Mouse (Mus musculus) forebrain, postnatal 0 days (tissue): ENCODE measurements at regions not wholly inside any gene's neighbourhood (a gene's known extent, or its start where the extent isn't known, plus 50 kb on each side); places are given as distances from the start of the nearest gene placed in this dataset.

Experiments
- ATAC-seq: fragments of 200-750 bp; cut with Nextera tagmentation; 2 replicates; pipeline ENCODE4 v1.8.0; 2017; ENCODE audit warnings: mild to moderate bottlenecking, moderate library complexity
- DNase-seq: peaks from one replicate; pipeline ENCODE4 v3.0.0-alpha.2; 2015
- H3K27ac ChIP-seq: fragments of 300-500 bp; sonication (generic); 2 replicates; pipeline ENCODE4 v1.5.1; 2014; ENCODE audit warnings: low read depth, mild to moderate bottlenecking, antibody characterized with exemption, low read length, moderate library complexity, mixed read lengths
- H3K27me3 ChIP-seq: fragments of 300-500 bp; sonication (generic); 2 replicates; pipeline ENCODE4 v1.6.1; 2014; ENCODE audit warnings: mild to moderate bottlenecking, low read length, mixed read lengths; ENCODE audit not compliant: insufficient read depth
- H3K36me3 ChIP-seq: fragments of 300-500 bp; sonication (generic); 2 replicates; pipeline ENCODE4 v1.6.1; 2014; ENCODE audit warnings: mild to moderate bottlenecking, moderate library complexity; ENCODE audit not compliant: insufficient read depth
- H3K4me1 ChIP-seq: fragments of 300-500 bp; sonication (generic); 2 replicates; pipeline ENCODE4 v1.6.1; 2014; ENCODE audit warnings: antibody characterized with exemption; ENCODE audit not compliant: insufficient read depth
- H3K4me2 ChIP-seq: fragments of 300-500 bp; sonication (generic); 2 replicates; pipeline ENCODE4 v1.6.1; 2014; ENCODE audit warnings: low read depth, mild to moderate bottlenecking, moderate library complexity
- H3K4me3 ChIP-seq: fragments of 300-500 bp; sonication (generic); 2 replicates; pipeline ENCODE4 v1.5.1; 2014; ENCODE audit warnings: low read depth, low read length, mixed read lengths
- H3K9ac ChIP-seq: fragments of 300-500 bp; sonication (generic); 2 replicates; pipeline ENCODE4 v1.6.1; 2014; ENCODE audit warnings: mild to moderate bottlenecking
- H3K9me3 ChIP-seq: fragments of 300-500 bp; sonication (generic); 2 replicates; pipeline ENCODE4 v1.6.1; 2016; ENCODE audit warnings: low read length
- CTCF ChIP-seq: sonication (generic); IDR thresholded peaks from 2 replicates; pipeline ENCODE4 v1.5.1; 2016; ENCODE audit warnings: antibody characterized with exemption, control low read depth, low read depth
- WGBS: fragments of 180-500 bp; shearing (Covaris S2); extraction: QIAGEN DNeasy Blood & Tissue Kit; methylation state at CpG from one replicate; pipeline ENCODE4 v1.1.7; 2014; 5-methylcytosine and 5-hydroxymethylcytosine counted together

DNA sequence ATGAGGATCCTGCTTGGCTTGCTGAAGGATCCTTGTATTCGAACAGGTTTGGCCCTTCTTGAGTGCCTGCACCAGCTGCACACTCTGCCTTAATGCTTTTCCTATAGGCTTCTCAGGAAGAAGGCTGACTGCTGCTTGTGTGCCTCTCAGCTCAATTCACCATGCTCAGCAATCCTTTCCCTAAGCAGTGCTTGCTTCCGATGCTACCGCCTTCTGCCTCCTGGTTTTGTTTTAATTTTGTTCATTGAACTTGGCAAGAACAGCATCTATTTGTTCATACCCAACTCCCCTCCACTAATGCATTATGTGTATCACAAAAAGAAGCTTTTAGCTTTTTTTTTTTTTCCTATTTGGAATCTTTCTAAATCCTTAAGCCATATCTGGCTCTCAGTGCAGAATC lies 3053.5 kb upstream of the Lrrc6 start:
- Histone ChIP-seq H3K4me1 (no peaks in the 10 kb centered on the region), H3K4me3 (no peak overlapping the region), H3K27ac (no peak overlapping the region), H3K27me3 (no peaks in the 10 kb centered on the region), H3K9ac (no peak overlapping the region), H3K9me3 (no peaks in the 10 kb centered on the region), H3K4me2 (no peak overlapping the region), H3K36me3 (no peaks in the 10 kb centered on the region)
- ATAC-seq, result no peak
- 50% methylated on average over 3 of the region's 3 CpGs for WGBS
- no peak for DNase-seq
- no peak for TF ChIP-seq CTCF

DNA sequence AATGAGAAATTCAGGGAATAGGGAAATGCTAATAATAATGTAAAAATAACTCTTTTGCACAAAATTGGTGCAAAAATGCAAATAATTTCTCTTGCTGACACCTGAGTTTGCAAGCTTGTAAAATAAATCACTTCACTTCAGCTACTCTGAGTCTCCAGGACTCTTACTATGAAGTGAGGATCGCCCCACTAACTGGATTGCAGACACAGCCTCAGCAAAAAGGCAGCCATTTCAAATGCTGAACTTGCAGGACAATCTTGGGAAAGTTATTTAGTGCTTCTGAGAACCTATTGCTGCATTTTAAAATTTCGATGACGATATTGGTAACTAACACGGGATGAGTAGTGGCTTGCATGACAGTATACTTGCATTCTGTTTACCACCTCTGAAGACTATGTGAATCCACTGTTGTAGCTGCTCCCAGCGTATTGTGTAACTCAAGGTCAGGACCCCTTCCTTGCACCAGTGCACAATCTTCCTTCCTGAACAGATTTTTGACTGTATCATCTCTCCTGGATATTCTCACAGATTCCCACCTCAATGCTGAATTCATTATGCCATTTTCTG lies 3051.4 kb upstream of the Lrrc6 start:
- H3K4me1 ChIP-seq, result no peaks in the 10 kb centered on the region
- 86% methylated on average over 5 of the region's 5 CpGs for WGBS
- H3K36me3 ChIP-seq, result no peaks in the 10 kb centered on the region
- H3K9me3 ChIP-seq, result no peaks in the 10 kb centered on the region
- H3K9ac ChIP-seq, result no peak overlapping the region
- no peaks in the 10 kb centered on the region for H3K27me3 ChIP-seq
- TF ChIP-seq CTCF, result no peak
- H3K4me2 ChIP-seq, result no peak overlapping the region
- H3K27ac ChIP-seq, result no peak overlapping the region
- H3K4me3 ChIP-seq, result no peak overlapping the region
- DNase-seq (peak; percentile 9), ATAC-seq (no peak)

DNA sequence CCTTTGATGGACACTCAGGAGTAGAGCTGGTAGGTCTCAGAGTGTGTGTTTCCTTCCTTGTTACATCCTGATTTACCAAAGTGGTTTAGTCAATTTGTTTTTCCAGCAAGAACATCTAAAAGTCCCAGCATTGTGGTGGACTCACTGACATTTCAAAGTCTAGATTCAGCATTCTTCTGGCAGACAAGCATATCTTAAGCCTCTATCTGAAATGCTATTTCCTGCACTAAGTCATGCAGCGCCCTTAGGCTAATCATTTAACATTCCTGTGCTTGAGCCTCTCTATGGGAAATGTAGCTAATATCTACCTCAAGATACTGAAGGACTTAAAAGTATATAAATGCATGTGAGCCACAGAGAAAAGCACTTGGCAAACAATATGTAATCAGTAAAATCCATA lies 3050.3 kb upstream of the Lrrc6 start:
- Histone ChIP-seq H3K4me1 (no peaks in the 10 kb centered on the region), H3K27me3 (no peaks in the 10 kb centered on the region), H3K9me3 (no peaks in the 10 kb centered on the region), H3K36me3 (no peaks in the 10 kb centered on the region), H3K9ac (no peak overlapping the region), H3K27ac (no peak overlapping the region), H3K4me3 (no peak overlapping the region), H3K4me2 (no peak overlapping the region)
- TF ChIP-seq CTCF, result no peak
- no peak for ATAC-seq
- 90% methylated on average over 1 of the region's 1 CpGs for WGBS
- no peak for DNase-seq

DNA sequence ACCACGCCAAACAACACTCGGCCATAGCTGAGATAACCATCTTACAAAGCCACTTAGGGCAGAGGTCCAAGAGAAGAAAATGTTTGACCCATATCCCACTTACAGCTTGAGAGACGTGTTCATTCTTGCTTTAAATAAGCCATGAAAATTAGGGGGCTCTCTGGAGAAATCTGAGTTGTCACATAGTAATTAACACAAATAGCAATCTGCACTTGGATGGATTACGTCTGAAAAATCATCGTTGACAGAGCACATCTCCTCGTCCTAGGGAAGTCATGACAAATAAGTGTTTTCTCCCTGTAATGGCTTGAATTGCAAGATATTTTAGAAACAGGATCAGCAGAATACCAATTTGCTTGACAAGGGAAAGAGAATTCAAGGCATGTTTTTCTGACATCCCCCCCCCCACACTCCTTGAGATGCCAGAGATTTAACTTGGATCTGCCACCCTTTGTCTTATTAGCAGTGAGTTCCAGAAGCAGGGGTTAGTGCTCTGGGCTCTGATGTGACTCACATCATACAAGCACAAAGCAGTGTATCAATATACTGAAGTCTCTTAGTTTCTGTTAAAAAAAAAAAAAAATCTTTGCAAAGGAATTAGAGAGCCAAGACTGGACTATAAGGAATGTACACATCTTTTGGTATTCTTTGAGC lies 3025.9 kb upstream of the Lrrc6 start:
- 21% methylated on average over 6 of the region's 6 CpGs for WGBS
- peak; percentile 25 for DNase-seq
- ATAC-seq, result peak; percentile 66; the same call in 1 of the 2 replicates
- Histone ChIP-seq H3K27me3 (no peaks in the 10 kb centered on the region), H3K4me2 (no peak overlapping the region), H3K4me3 (no peak overlapping the region), H3K9ac (no peak overlapping the region), H3K4me1 (no peaks in the 10 kb centered on the region), H3K27ac (no peak overlapping the region), H3K9me3 (no peaks in the 10 kb centered on the region), H3K36me3 (no peaks in the 10 kb centered on the region)
- TF ChIP-seq CTCF, result no peak

GRCm38 (mm10) chr15:69484421-69485074 lies 2983.8 kb upstream of the Lrrc6 start:
- Histone ChIP-seq H3K4me3 (no peak overlapping the region), H3K4me2 (no peak overlapping the region), H3K9me3 (no peaks in the 10 kb centered on the region), H3K4me1 (no peaks in the 10 kb centered on the region), H3K9ac (no peak overlapping the region), H3K36me3 (no peaks in the 10 kb centered on the region), H3K27me3 (no peaks in the 10 kb centered on the region), H3K27ac (no peak overlapping the region)
- no peak for TF ChIP-seq CTCF
- no peak for ATAC-seq
- no peak for DNase-seq
- 16% methylated on average over 5 of the region's 5 CpGs for WGBS

DNA sequence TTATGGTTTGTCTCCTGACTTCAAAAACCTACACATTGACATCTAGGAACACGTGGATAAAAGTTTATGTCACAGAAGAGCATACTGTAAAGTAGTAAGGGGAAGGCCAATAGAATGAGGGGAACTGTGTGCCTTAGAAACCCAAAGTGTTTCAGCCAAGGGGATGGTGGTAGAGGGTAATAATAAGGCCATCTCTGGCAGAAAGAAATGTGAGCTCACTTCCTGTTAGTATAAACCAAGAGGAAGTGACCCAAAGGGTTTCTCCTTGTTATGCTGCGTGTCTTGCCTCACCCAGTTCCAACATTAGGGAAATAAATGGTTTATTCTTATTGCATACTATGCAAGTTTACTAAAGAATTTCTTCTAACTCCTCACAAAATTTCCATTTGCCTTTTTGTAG lies 2982.4 kb upstream of the Lrrc6 start:
- no peaks in the 10 kb centered on the region for H3K4me1 ChIP-seq
- DNase-seq, result no peak
- no peak for ATAC-seq
- no peak overlapping the region for H3K9ac ChIP-seq
- no peaks in the 10 kb centered on the region for H3K9me3 ChIP-seq
- H3K36me3 ChIP-seq, result no peaks in the 10 kb centered on the region
- no peak overlapping the region for H3K4me3 ChIP-seq
- no peak for TF ChIP-seq CTCF
- 79% methylated on average over 2 of the region's 2 CpGs for WGBS
- no peak overlapping the region for H3K4me2 ChIP-seq
- H3K27me3 ChIP-seq, result no peaks in the 10 kb centered on the region
- H3K27ac ChIP-seq, result no peak overlapping the region

- ATAC-seq, result no peak
- no peak overlapping the region for H3K4me2 ChIP-seq
- no peaks in the 10 kb centered on the region for H3K36me3 ChIP-seq
- no peak overlapping the region for H3K9ac ChIP-seq
- peak; percentile 14 for DNase-seq
- no peak overlapping the region for H3K27ac ChIP-seq
- no peaks in the 10 kb centered on the region for H3K4me1 ChIP-seq
- no peaks in the 10 kb centered on the region for H3K27me3 ChIP-seq
- H3K9me3 ChIP-seq, result no peaks in the 10 kb centered on the region
- TF ChIP-seq CTCF, result no peak
- WGBS, result 65% methylated on average over 3 of the region's 3 CpGs
- no peak overlapping the region for H3K4me3 ChIP-seq
These were observed 2980.4 kb upstream of the Lrrc6 start for GRCm38 (mm10) chr15:69481087-69481486.
